Mouse (Mus musculus) liver, embryonic 14.5 days (tissue): Measurements from ENCODE around the gene Rer1.

Experiments used
- CTCF ChIP-seq: IDR thresholded peaks from 2 replicates; pipeline ENCODE4 v1.5.1; 2016; ENCODE audit warnings: antibody characterized with exemption, low read depth, control low read depth
- EP300 ChIP-seq: IDR thresholded peaks from 2 replicates; pipeline ENCODE4 v1.6.1; 2016; ENCODE audit warnings: antibody characterized with exemption, low read depth

DNA sequence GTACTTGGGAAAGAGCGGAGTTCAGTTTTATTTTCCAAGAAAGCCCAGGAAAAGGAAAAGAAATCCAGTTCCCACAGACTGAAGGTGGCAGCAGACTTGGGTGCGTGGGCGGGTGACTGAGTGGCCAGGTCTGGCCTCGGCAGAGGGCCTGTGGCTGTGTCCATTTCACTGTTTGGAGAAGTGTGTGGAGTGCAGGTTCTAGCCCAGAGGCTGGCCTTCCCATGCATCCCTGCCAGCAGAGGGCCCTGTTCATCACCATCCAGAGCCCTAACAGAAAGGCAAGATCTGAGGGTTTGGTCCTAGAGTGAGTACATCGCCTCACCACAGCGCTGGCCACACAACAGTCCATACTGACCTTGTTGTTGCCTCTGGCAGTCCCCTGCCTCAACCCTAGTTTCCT lies 17.0 kb downstream of the Rer1 start:
- TF ChIP-seq CTCF (peak; percentile 63), EP300 (no peak)
